Mouse (Mus musculus) forebrain, embryonic 11.5 days (tissue): Measurements from ENCODE around the gene Mat2a. TPM values are rescaled to one million over a fixed set of nuclear protein-coding genes. Genes with fewer than 3 reads are reported as not detected.

ENCODE experiments used
- ATAC-seq: fragments of 200-750 bp; cut with Nextera tagmentation; replicated peaks from 2 replicates; pipeline ENCODE4 v1.8.0; 2017; ENCODE audit warnings: moderate TSS enrichment; ENCODE audit not compliant: low FRiP score
- DNase-seq: peaks from one replicate; pipeline ENCODE4 v3.0.0-alpha.2; 2017; ENCODE audit warnings: low spot score
- H3K27ac ChIP-seq: fragments of 300-500 bp; sonication (generic); 2 replicates; pipeline ENCODE4 v1.5.1; 2014; ENCODE audit warnings: low read depth, low read length
- H3K27me3 ChIP-seq: fragments of 300-500 bp; sonication (generic); 2 replicates; pipeline ENCODE4 v1.6.1; 2014; ENCODE audit warnings: mild to moderate bottlenecking, low read length, mixed read lengths; ENCODE audit not compliant: control insufficient read depth, insufficient read depth
- H3K36me3 ChIP-seq: fragments of 300-500 bp; sonication (generic); 2 replicates; pipeline ENCODE4 v1.6.1; 2014; ENCODE audit warnings: mild to moderate bottlenecking, low read length, moderate library complexity, mixed read lengths; ENCODE audit not compliant: control insufficient read depth, insufficient read depth
- H3K4me1 ChIP-seq: fragments of 300-500 bp; sonication (generic); replicated peaks from 2 replicates; pipeline ENCODE4 v1.6.1; 2014; ENCODE audit warnings: low read length, mixed read lengths; ENCODE audit not compliant: control insufficient read depth, insufficient read depth
- H3K4me2 ChIP-seq: fragments of 300-500 bp; sonication (generic); 2 replicates; pipeline ENCODE4 v1.6.1; 2014; ENCODE audit warnings: low read depth, mild to moderate bottlenecking, low read length, moderate library complexity, mixed read lengths; ENCODE audit not compliant: severe bottlenecking
- H3K4me3 ChIP-seq: fragments of 300-500 bp; sonication (generic); 2 replicates; pipeline ENCODE4 v1.5.1; 2014; ENCODE audit warnings: low read depth, low read length
- H3K9ac ChIP-seq: fragments of 300-500 bp; sonication (generic); 2 replicates; pipeline ENCODE4 v1.6.1; 2014; ENCODE audit warnings: low read length
- H3K9me3 ChIP-seq: fragments of 300-500 bp; sonication (generic); 2 replicates; pipeline ENCODE4 v1.6.1; 2016; ENCODE audit warnings: low read length, mixed read lengths; ENCODE audit not compliant: control insufficient read depth
- WGBS: fragments of 180-500 bp; shearing (Covaris S2); extraction: QIAGEN DNeasy Blood & Tissue Kit; methylation state at CpG from one replicate; pipeline ENCODE4 v1.1.7; 2014; 5-methylcytosine and 5-hydroxymethylcytosine counted together
- polyA plus RNA-seq: library from polyadenylated mRNA; unstranded; fragments of >200 nt; fragmentation: Nextera tagmentation; extraction: Ambion mirVana; gene quantifications from 2 replicates; pipeline ENCODE4 v1.2.1, GENCODE M21; 2014

Mat2a gene
- polyA plus RNA-seq, 1 experiment from 2014 or later: 504 TPM

- 83% methylated on average over 10 of the region's 10 CpGs for WGBS
- ATAC-seq (no peak), DNase-seq (no peak)
- H3K4me1 ChIP-seq: no peaks in the 10 kb centered on the region
- H3K36me3 ChIP-seq: no peaks in the 10 kb centered on the region
- no peak overlapping the region for H3K27ac ChIP-seq
- no peaks in the 10 kb centered on the region for H3K27me3 ChIP-seq
- no peaks in the 10 kb centered on the region for H3K9me3 ChIP-seq
- no peak overlapping the region for H3K4me2 ChIP-seq
- H3K4me3 ChIP-seq: no peak overlapping the region
- H3K9ac ChIP-seq: no peak overlapping the region
Observed at GRCm38 (mm10) chr6:72396837-72397251, 42.5 kb downstream of the Mat2a start.

- ATAC-seq (no peak), DNase-seq (no peak)
- 87% methylated on average over 5 of the region's 5 CpGs for WGBS
- Histone ChIP-seq H3K4me2 (no peak overlapping the region), H3K4me3 (no peak overlapping the region), H3K27ac (no peak overlapping the region), H3K9me3 (no peaks in the 10 kb centered on the region), H3K36me3 (no peaks in the 10 kb centered on the region), H3K4me1 (peaks cover 6% of the 10 kb centered on the region), H3K27me3 (no peaks in the 10 kb centered on the region), H3K9ac (no peak overlapping the region)
Observed at GRCm38 (mm10) chr6:72392341-72392740, 47.0 kb downstream of the Mat2a start.

GRCm38 (mm10) chr6:72390795-72391521 lies 48.4 kb downstream of the Mat2a start:
- ATAC-seq: peak; percentile 55; the same call in 1 of the 2 replicates
- Histone ChIP-seq H3K4me2 (peak overlapping the region; percentile 64), H3K4me3 (peak overlapping the region; percentile 37; the same call in 1 of the 2 replicates), H3K27ac (no peak overlapping the region), H3K36me3 (no peaks in the 10 kb centered on the region), H3K4me1 (peaks cover 6% of the 10 kb centered on the region), H3K9me3 (no peaks in the 10 kb centered on the region), H3K9ac (no peak overlapping the region), H3K27me3 (no peaks in the 10 kb centered on the region)
- peak; percentile 60 for DNase-seq
- 20% methylated on average over 12 of the region's 12 CpGs for WGBS

- Histone ChIP-seq H3K27ac (0 out of 2 replicates have a peak within 1 kb of the TSS, but pooled peaks have one; percentile 25), H3K9ac (peak within 1 kb of the TSS; percentile 48), H3K4me3 (peak within 1 kb of the TSS; percentile 37), H3K9me3 (no peaks in the 10 kb centered on the region), H3K27me3 (no peaks in the 10 kb centered on the region), H3K4me1 (peaks cover 6% of the 10 kb centered on the region), H3K36me3 (no peaks in the 10 kb centered on the region), H3K4me2 (peak within 1 kb of the TSS; percentile 64)
- peak; percentile 69 for DNase-seq
- 1% methylated on average over 33 of the region's 33 CpGs for WGBS
- ATAC-seq: peak; percentile 51; the same call in 1 of the 2 replicates
Observed at GRCm38 (mm10) chr6:72389941-72390771, 49.2 kb downstream of the Mat2a start, which contains the start of gene Vamp8. Vamp8 (minus strand) TSS chr6:72390703.

- no peak for DNase-seq
- peaks cover 6% of the 10 kb centered on the region for H3K4me1 ChIP-seq
- 0 out of 2 replicates have a peak, but pooled peaks have one; percentile 18 for ATAC-seq
- peak overlapping the region; percentile 64 for H3K4me2 ChIP-seq
- no peaks in the 10 kb centered on the region for H3K27me3 ChIP-seq
- H3K27ac ChIP-seq: no peak overlapping the region
- WGBS: 30% methylated on average over 13 of the region's 13 CpGs
- peak overlapping the region; percentile 48 for H3K9ac ChIP-seq
- H3K36me3 ChIP-seq: no peaks in the 10 kb centered on the region
- H3K9me3 ChIP-seq: no peaks in the 10 kb centered on the region
- H3K4me3 ChIP-seq: peak overlapping the region; percentile 37
Observed at GRCm38 (mm10) chr6:72389471-72389940, 49.9 kb downstream of the Mat2a start.

GRCm38 (mm10) chr6:72388791-72389329 lies 50.5 kb downstream of the Mat2a start:
- 89% methylated on average over 6 of the region's 6 CpGs for WGBS
- DNase-seq: no peak
- no peak for ATAC-seq
- Histone ChIP-seq H3K4me2 (no peak overlapping the region), H3K27ac (no peak overlapping the region), H3K27me3 (no peaks in the 10 kb centered on the region), H3K4me3 (no peak overlapping the region), H3K36me3 (no peaks in the 10 kb centered on the region), H3K9ac (no peak overlapping the region), H3K4me1 (peaks cover 6% of the 10 kb centered on the region), H3K9me3 (no peaks in the 10 kb centered on the region)

- Histone ChIP-seq H3K4me1 (peaks cover 6% of the 10 kb centered on the region), H3K9me3 (no peaks in the 10 kb centered on the region), H3K4me2 (no peak overlapping the region), H3K9ac (no peak overlapping the region), H3K4me3 (no peak overlapping the region), H3K27me3 (no peaks in the 10 kb centered on the region), H3K27ac (no peak overlapping the region), H3K36me3 (no peaks in the 10 kb centered on the region)
- DNase-seq (no peak), ATAC-seq (no peak)
- WGBS: 66% methylated on average over 10 of the region's 10 CpGs
Observed at GRCm38 (mm10) chr6:72388266-72388665, 51.1 kb downstream of the Mat2a start.

GRCm38 (mm10) chr6:72387816-72388215 lies 51.5 kb downstream of the Mat2a start:
- no peaks in the 10 kb centered on the region for H3K36me3 ChIP-seq
- 83% methylated on average over 3 of the region's 3 CpGs for whole genome bisulfite sequencing

More at GRCm38 (mm10) chr6:72387816-72388215, 51.5 kb downstream of the Mat2a start:
- no peak for DNase-seq
- Histone ChIP-seq H3K4me3 (no peak overlapping the region), H3K4me2 (no peak overlapping the region), H3K9ac (no peak overlapping the region), H3K9me3 (no peaks in the 10 kb centered on the region), H3K4me1 (peaks cover 6% of the 10 kb centered on the region), H3K27ac (no peak overlapping the region), H3K27me3 (no peaks in the 10 kb centered on the region)
- no peak for ATAC-seq
